Mouse (Mus musculus) lung, adult 2 months (tissue): ENCODE measurements around the gene Atp11a. TPM values are rescaled to one million over a fixed set of nuclear protein-coding genes. Genes with fewer than 3 reads are reported as not detected.

ENCODE experiments used
- DNase-seq: peaks from one replicate; pipeline ENCODE4 v3.0.0; 2022
- H3K4me1 ChIP-seq: fragments of 200-500 bp; 2 replicates; pipeline ENCODE4 v1.6.1; 2011; ENCODE audit warnings: low read length; ENCODE audit not compliant: control insufficient read depth, insufficient read depth
- H3K4me3 ChIP-seq: fragments of 200-500 bp; replicated peaks from 2 replicates; pipeline ENCODE3; 2011; ENCODE audit warnings: low read depth, mild to moderate bottlenecking, control low read depth, low read length; ENCODE audit errors: extremely low read depth
- CTCF ChIP-seq: fragments of 200-500 bp; IDR thresholded peaks from 2 replicates; pipeline ENCODE4 v1.5.1; 2011; ENCODE audit warnings: mild to moderate bottlenecking, low read length, control low read depth; ENCODE audit not compliant: insufficient read depth
- POLR2A ChIP-seq: fragments of 200-500 bp; IDR thresholded peaks from 2 replicates; pipeline ENCODE4 v1.6.1; 2011; ENCODE audit warnings: low read depth, mild to moderate bottlenecking, control low read depth, low read length, borderline replicate concordance; ENCODE audit errors: extremely low read depth
- WGBS: fragments of 180-500 bp; shearing (Covaris S2); methylation state at CpG from one replicate; pipeline ENCODE4 v1.1.7; 2018; 5-methylcytosine and 5-hydroxymethylcytosine counted together
- polyA plus RNA-seq: library from polyadenylated mRNA; depleted of rRNA; stranded (reverse); fragments of >200 nt; gene quantifications from 2 replicates; pipeline ENCODE4 v1.2.3, GENCODE M21; 2012; rRNA removed

Gene Atp11a
- 282 and 307 TPM in 2 replicates for polyA plus RNA-seq

- DNase-seq, result peak; percentile 61
- Histone ChIP-seq H3K4me1 (peaks cover 7% of the 10 kb centered on the region), H3K4me3 (peak within 1 kb of the TSS; percentile 65)
- WGBS, result 2% methylated on average over 45 of the region's 62 CpGs
- TF ChIP-seq POLR2A, result peak; percentile 57; the same call in 1 of the 2 replicates
- TF ChIP-seq CTCF, result no peak
Measured at GRCm38 (mm10) chr8:12756391-12757157, at the start of gene Atp11a. Atp11a (plus strand) TSS chr8:12757014.

DNA sequence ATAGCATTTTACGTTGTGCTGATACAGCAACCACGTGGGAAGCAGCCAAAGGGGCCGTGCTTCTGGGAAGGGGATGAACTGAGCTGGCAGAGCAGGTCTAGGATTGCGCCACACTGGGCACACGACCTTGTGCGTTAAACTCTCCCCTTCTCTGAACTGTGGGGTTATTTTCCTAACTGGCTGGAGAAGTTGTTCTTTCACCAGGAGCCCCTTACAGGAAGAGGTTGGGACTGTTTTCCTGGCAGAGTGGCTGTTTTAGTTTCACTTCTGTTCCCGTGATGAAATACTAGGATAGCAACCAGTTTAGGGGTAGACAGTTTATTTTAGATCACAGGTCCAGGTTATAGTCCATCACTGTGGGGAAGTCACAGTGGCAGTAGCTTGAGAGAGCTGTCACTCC is 45.2 kb upstream of the Atp11a start:
- WGBS, result 49% methylated on average over 7 of the region's 7 CpGs
- peak; percentile 45 for DNase-seq
- Histone ChIP-seq H3K4me1 (no peaks in the 10 kb centered on the region), H3K4me3 (no peak overlapping the region)
- no peak for TF ChIP-seq CTCF
- TF ChIP-seq POLR2A, result no peak

- 72% methylated on average over 18 of the region's 18 CpGs for WGBS
- DNase-seq, result no peak
- no peak for TF ChIP-seq POLR2A
- TF ChIP-seq CTCF, result no peak
- Histone ChIP-seq H3K4me3 (no peak overlapping the region), H3K4me1 (peaks cover 2% of the 10 kb centered on the region; the same call in 1 of the 2 replicates)
Measured at GRCm38 (mm10) chr8:12715861-12716585, 40.8 kb upstream of the Atp11a start.

- TF ChIP-seq CTCF (no peak), POLR2A (no peak)
- Histone ChIP-seq H3K4me3 (no peak overlapping the region), H3K4me1 (peaks cover 2% of the 10 kb centered on the region; the same call in 1 of the 2 replicates)
- WGBS, result 64% methylated on average over 9 of the region's 9 CpGs
- no peak for DNase-seq
Measured at GRCm38 (mm10) chr8:12719091-12719490, 37.7 kb upstream of the Atp11a start.

- DNase-seq, result no peak
Measured at GRCm38 (mm10) chr8:12728644-12729043, 28.2 kb upstream of the Atp11a start.

GRCm38 (mm10) chr8:12730780-12731179 is 26.0 kb upstream of the Atp11a start:
- peak; percentile 85 for DNase-seq

More at GRCm38 (mm10) chr8:12728644-12729043, 28.2 kb upstream of the Atp11a start:
- H3K4me1 ChIP-seq, result peaks cover 3% of the 10 kb centered on the region
- 49% methylated on average over 4 of the region's 4 CpGs for WGBS
- no peak overlapping the region for H3K4me3 ChIP-seq
- TF ChIP-seq CTCF, result no peak
- no peak for TF ChIP-seq POLR2A

GRCm38 (mm10) chr8:12732431-12732830 is 24.4 kb upstream of the Atp11a start:
- Histone ChIP-seq H3K4me3 (no peak overlapping the region), H3K4me1 (peaks cover 3% of the 10 kb centered on the region)
- TF ChIP-seq POLR2A (no peak), CTCF (no peak)
- 70% methylated on average over 6 of the region's 6 CpGs for WGBS
- DNase-seq, result no peak

More at GRCm38 (mm10) chr8:12730780-12731179, 26.0 kb upstream of the Atp11a start:
- H3K4me1 ChIP-seq, result peaks cover 3% of the 10 kb centered on the region
- no peak for TF ChIP-seq POLR2A
- no peak overlapping the region for H3K4me3 ChIP-seq
- 48% methylated on average over 5 of the region's 5 CpGs for WGBS

- DNase-seq, result no peak
- 83% methylated on average over 9 of the region's 9 CpGs for WGBS
- Histone ChIP-seq H3K4me3 (no peak overlapping the region), H3K4me1 (no peaks in the 10 kb centered on the region)
- TF ChIP-seq POLR2A (no peak), CTCF (no peak)
Measured at GRCm38 (mm10) chr8:12739113-12739512, 17.7 kb upstream of the Atp11a start.

GRCm38 (mm10) chr8:12743390-12743789 is 13.4 kb upstream of the Atp11a start:
- Histone ChIP-seq H3K4me1 (no peaks in the 10 kb centered on the region), H3K4me3 (no peak overlapping the region)
- WGBS, result 81% methylated on average over 4 of the region's 4 CpGs
- no peak for DNase-seq
- TF ChIP-seq CTCF, result no peak
- no peak for TF ChIP-seq POLR2A
